Mouse (Mus musculus) forebrain, postnatal 0 days (tissue): ENCODE results near the gene Gm7030. TPM values are rescaled to one million over a fixed set of nuclear protein-coding genes. Genes with fewer than 3 reads are reported as not detected.
"Not testable (repeated sequence)": the region's sequence is repeated elsewhere in the genome, so short reads cannot be mapped to it uniquely, and the experiment has no call there.

Experiments used
- ATAC-seq: fragments of 200-750 bp; cut with Nextera tagmentation; 2 replicates; pipeline ENCODE4 v1.8.0; 2017; ENCODE audit warnings: mild to moderate bottlenecking, moderate library complexity
- DNase-seq: peaks from one replicate; pipeline ENCODE4 v3.0.0-alpha.2; 2015
- H3K27ac ChIP-seq: fragments of 300-500 bp; sonication (generic); 2 replicates; pipeline ENCODE4 v1.5.1; 2014; ENCODE audit warnings: low read depth, mild to moderate bottlenecking, antibody characterized with exemption, low read length, moderate library complexity, mixed read lengths
- H3K27me3 ChIP-seq: fragments of 300-500 bp; sonication (generic); 2 replicates; pipeline ENCODE4 v1.6.1; 2014; ENCODE audit warnings: mild to moderate bottlenecking, low read length, mixed read lengths; ENCODE audit not compliant: insufficient read depth
- H3K36me3 ChIP-seq: fragments of 300-500 bp; sonication (generic); 2 replicates; pipeline ENCODE4 v1.6.1; 2014; ENCODE audit warnings: mild to moderate bottlenecking, moderate library complexity; ENCODE audit not compliant: insufficient read depth
- H3K4me1 ChIP-seq: fragments of 300-500 bp; sonication (generic); 2 replicates; pipeline ENCODE4 v1.6.1; 2014; ENCODE audit warnings: antibody characterized with exemption; ENCODE audit not compliant: insufficient read depth
- H3K4me2 ChIP-seq: fragments of 300-500 bp; sonication (generic); 2 replicates; pipeline ENCODE4 v1.6.1; 2014; ENCODE audit warnings: low read depth, mild to moderate bottlenecking, moderate library complexity
- H3K4me3 ChIP-seq: fragments of 300-500 bp; sonication (generic); 2 replicates; pipeline ENCODE4 v1.5.1; 2014; ENCODE audit warnings: low read depth, low read length, mixed read lengths
- H3K9ac ChIP-seq: fragments of 300-500 bp; sonication (generic); 2 replicates; pipeline ENCODE4 v1.6.1; 2014; ENCODE audit warnings: mild to moderate bottlenecking
- H3K9me3 ChIP-seq: fragments of 300-500 bp; sonication (generic); 2 replicates; pipeline ENCODE4 v1.6.1; 2016; ENCODE audit warnings: low read length
- CTCF ChIP-seq: sonication (generic); IDR thresholded peaks from 2 replicates; pipeline ENCODE4 v1.5.1; 2016; ENCODE audit warnings: antibody characterized with exemption, control low read depth, low read depth
- WGBS: fragments of 180-500 bp; shearing (Covaris S2); extraction: QIAGEN DNeasy Blood & Tissue Kit; methylation state at CpG from one replicate; pipeline ENCODE4 v1.1.7; 2014; 5-methylcytosine and 5-hydroxymethylcytosine counted together
- polyA plus RNA-seq: library from polyadenylated mRNA; unstranded; fragments of >200 nt; fragmentation: Nextera tagmentation; extraction: Ambion mirVana; gene quantifications from 2 replicates; pipeline ENCODE4 v1.2.1, GENCODE M21; 2015
- total RNA-seq: library from RNA; depleted of rRNA; stranded (reverse); fragments of >200 nt; gene quantifications from 2 replicates; pipeline ENCODE4 v1.2.3, GENCODE M21; 2014; rRNA removed

Gene Gm7030
- total RNA-seq (not detected in 2 replicates), polyA plus RNA-seq (not detected in 2 replicates)

DNA sequence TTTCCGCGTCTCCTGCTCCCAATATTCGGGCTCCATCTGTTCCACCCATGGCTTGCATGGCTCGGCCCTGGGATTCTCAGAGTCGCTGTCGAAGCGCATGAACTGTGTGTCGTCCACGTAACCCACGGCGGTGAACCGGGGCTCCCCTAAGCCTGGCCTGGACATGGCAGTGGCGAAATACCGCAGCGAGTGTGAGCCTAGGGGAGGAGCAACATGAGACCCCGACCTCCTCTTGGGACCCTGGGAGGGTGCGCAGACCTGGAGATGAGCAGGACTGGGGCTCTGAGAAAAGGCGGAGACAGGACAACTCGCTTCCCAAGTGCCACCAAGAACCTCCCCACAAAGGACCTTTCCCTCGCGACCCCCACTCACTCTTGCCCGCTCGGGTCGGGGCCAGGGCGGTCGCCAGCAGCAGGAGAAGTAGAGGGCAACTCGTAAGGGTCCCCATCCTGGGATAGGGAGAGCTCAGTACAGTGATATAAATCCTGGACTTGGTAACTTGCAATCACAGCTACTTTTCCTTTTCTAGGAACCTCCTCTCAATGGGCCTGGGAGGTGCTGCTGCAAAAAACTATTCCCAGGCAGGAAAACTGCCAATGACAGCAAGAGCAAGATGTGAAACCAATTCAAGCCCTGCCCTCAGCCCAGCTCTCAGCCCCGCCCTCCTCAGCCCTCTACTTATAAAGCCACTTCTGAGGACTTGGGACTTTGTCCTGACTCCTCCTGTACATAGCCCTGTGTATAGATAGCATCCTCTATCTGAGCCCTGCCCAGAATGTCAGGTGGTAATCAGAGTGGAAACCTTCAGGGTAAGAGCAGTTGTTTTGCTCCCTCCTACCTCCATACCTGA is at the start of gene Gm7030:
TSS of gene Gm7030 (minus strand) at position 458 of the 850 bp plus-strand sequence.
- H3K9ac ChIP-seq, H3K9me3 ChIP-seq, ATAC-seq, H3K27ac ChIP-seq, H3K4me1 ChIP-seq, H3K4me2 ChIP-seq, H3K27me3 ChIP-seq, H3K4me3 ChIP-seq, DNase-seq, H3K36me3 ChIP-seq: not testable (repeated sequence)
- WGBS, result 26% methylated on average over 23 of the region's 28 CpGs

DNA sequence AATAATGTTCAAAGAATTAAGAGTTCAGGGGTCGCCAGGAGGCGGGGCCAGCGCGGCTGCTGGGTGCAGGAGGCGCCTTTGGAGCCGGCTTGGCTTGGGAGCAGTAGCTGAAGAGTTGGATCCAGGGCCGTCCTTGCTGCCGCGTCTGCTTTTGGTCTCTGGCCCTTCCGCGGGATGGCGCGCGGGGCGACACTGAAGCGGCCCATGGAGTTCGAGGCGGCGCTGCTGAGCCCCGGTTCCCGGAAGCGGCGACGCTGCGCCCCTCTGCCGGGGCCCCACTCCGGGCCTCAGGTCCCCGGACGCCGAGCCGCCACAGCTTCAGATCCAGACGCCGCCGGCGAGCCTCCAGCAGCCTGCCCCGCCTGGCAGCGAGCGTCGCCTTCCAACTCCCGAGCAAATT is 49.7 kb upstream of the Gm7030 start:
- ATAC-seq, result peak; percentile 25; the same call in 1 of the 2 replicates
- H3K4me1 ChIP-seq, H3K27me3 ChIP-seq, H3K9ac ChIP-seq, DNase-seq, H3K36me3 ChIP-seq, H3K9me3 ChIP-seq, H3K27ac ChIP-seq: not testable (repeated sequence)
- H3K4me2 ChIP-seq, result peak overlapping the region; percentile 50
- under 1% methylated on average over 40 of the region's 40 CpGs for WGBS
- peak overlapping the region; percentile 14; the same call in 1 of the 2 replicates for H3K4me3 ChIP-seq

DNA sequence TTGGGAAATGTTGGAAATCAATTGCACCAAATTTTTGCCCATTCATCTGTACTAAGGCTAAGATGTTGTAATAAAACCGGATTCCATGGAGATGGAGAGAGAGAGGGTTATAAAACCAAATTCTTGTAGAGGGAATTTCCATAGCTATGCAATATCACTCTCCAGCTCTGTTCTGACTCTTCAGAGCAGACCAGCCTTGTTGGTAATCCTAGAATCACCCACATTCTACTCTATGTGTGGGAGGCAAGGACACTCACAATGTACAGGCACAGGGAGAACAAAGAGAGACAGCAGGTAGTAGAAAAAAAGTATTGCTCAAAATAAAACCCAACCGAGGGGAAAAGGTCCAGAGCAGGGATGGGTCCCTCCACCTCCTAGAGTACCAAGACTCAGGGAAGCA is 46.9 kb upstream of the Gm7030 start:
- ATAC-seq, H3K27ac ChIP-seq, H3K27me3 ChIP-seq, H3K4me2 ChIP-seq, H3K4me1 ChIP-seq, H3K36me3 ChIP-seq, H3K9me3 ChIP-seq, DNase-seq, H3K9ac ChIP-seq, H3K4me3 ChIP-seq: not testable (repeated sequence)
- WGBS, result no CpG with 5 or more reads among the region's 2 CpGs

DNA sequence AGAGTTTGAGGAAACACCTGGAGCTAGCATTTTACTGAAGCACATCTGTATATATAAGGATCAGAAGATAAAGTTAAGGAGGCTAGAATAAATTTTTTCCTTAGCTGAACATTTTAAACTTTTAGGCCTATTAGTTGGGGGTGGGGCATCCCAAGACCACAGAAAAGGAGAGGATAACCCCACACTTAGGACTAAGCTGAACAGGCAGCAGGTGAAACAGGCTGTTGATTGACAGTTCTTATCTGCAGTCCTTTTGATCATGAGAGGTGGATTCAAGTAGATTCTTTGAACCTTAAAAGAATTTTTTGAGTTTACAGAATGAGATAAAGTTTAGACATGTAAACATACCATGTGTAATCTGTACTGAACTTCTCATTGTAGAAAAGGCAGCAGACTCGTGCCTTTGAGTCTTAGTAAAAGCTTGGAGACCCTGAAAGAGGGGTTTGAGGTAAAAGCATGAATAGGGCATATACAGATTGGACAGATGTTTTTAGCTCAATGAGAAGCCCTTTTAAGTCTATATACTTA is 41.1 kb upstream of the Gm7030 start:
- Histone ChIP-seq H3K36me3 (no peaks in the 10 kb centered on the region), H3K9me3 (no peaks in the 10 kb centered on the region), H3K27me3 (peaks cover 25% of the 10 kb centered on the region), H3K4me1 (no peaks in the 10 kb centered on the region), H3K27ac (no peak overlapping the region), H3K4me3 (no peak overlapping the region), H3K9ac (no peak overlapping the region), H3K4me2 (no peak overlapping the region)
- TF ChIP-seq CTCF, result no peak
- WGBS, result 34% methylated on average over 1 of the region's 1 CpGs
- ATAC-seq (no peak), DNase-seq (no peak)

DNA sequence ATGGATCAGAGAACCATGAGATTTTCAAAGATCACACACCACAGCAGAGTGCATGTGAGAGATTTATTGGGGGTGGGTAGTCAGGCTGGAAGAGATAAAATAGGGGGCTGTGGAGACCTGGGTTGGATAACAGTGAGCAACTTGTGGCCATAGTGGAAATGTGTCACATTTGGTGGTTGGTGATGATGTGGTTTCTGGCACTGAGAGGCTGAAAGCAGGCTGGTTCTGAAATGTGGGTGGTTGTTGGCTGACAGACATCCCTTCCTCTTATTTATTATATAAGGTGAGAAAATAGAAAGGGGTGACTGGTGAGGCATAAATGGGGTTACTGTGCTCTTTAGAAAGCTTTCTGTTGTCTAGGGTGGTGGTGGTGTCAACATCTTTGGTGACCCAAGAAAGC is 40.5 kb upstream of the Gm7030 start:
- Histone ChIP-seq H3K9me3 (no peaks in the 10 kb centered on the region), H3K9ac (no peak overlapping the region), H3K4me3 (no peak overlapping the region), H3K4me2 (no peak overlapping the region), H3K27me3 (peaks cover 31% of the 10 kb centered on the region), H3K4me1 (no peaks in the 10 kb centered on the region), H3K36me3 (no peaks in the 10 kb centered on the region), H3K27ac (no peak overlapping the region)
- TF ChIP-seq CTCF, result no peak
- DNase-seq (no peak), ATAC-seq (no peak)

DNA sequence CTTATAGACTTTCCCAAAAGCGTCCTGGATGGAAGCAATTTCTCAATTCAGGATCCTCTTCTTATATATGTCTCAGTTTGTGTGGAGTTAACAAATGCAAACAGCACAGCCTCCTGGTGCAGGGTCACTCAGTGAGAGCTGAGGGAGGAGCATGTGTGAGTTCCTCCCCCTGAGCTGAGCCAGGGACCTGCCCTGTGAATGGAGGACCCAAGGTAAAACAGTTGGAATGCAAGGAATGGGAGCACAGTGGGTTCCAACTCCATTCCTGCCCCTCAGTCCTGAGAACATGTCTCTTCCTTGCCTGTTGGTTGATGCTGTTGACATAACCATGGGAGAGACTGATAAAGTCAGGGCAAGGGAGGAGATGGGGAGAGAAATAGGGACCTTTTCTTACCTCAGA is 39.9 kb upstream of the Gm7030 start:
- not testable (repeated sequence) for H3K9ac ChIP-seq, H3K36me3 ChIP-seq, H3K4me3 ChIP-seq, H3K4me2 ChIP-seq, H3K4me1 ChIP-seq, DNase-seq, ATAC-seq, H3K9me3 ChIP-seq, H3K27ac ChIP-seq
- 40% methylated on average over 1 of the region's 1 CpGs for WGBS
- peaks cover 33% of the 10 kb centered on the region for H3K27me3 ChIP-seq

DNA sequence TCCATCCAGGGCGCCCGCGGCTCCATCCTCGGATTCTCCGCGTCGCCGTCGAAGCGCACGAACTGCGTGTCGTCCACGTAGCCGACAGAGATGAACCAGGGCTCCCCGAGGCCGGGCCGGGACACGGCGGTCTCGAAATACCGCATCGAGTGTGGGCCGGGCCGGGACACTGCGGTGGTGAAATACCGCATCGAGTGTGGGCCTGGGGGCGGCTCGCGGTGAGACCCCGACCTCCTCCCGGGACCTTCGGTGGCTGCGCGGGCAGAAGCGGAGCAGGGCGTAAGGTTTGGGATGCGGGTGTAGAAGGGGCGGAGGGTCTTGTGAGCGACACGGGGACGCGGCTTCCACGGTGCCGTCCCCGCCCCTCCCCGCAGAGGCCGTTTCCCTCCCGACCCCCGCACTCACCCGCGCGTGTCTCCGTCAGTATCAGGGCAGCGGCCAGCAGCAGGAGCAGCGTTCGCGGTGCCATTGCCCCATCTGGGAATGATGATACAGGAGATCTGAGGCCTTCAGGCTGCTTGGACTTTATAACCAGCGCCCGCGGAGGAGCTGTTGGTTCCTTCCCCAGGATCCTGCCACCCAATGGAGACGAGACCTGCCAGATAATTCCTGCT is 38.9 kb upstream of the Gm7030 start, which contains the start of gene Gm8909:
TSS of gene Gm8909 (minus strand) at position 499 of the 614 bp plus-strand sequence.
- Histone ChIP-seq H3K4me1 (no peaks in the 10 kb centered on the region), H3K9me3 (no peaks in the 10 kb centered on the region), H3K4me3 (peak within 1 kb of the TSS; percentile 9; the same call in 1 of the 2 replicates), H3K9ac (no peak within 1 kb of the TSS), H3K36me3 (no peaks in the 10 kb centered on the region), H3K27me3 (peaks cover 33% of the 10 kb centered on the region), H3K4me2 (peak within 1 kb of the TSS; percentile 27), H3K27ac (no peak within 1 kb of the TSS)
- no peak for ATAC-seq
- TF ChIP-seq CTCF, result no peak
- DNase-seq, result no peak
- 2% methylated on average over 61 of the region's 63 CpGs for WGBS
